11 mouse cellular contexts compared by ENCODE assay signal in the genomic region with DNA sequence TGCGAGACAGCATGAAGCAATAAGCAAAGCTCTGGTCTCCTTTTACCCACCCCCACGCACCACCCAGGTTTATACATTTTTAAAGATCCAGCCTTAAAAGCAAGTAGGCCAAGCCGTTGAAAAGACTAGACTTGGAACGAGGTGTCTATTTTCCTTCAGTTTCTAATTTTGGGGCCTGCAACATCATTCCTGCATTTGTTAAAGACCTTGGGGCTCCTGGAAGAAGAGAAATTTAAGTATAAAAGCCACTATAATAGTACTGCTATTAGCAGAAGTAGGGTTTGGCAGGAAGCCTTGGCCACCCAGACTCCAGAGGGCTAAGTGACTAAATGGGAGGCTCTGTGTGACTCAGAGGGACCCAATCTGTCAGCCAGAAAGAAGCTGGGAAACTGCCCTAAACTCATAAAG.
A peak's percentile ranks its signal among the peaks of the same experiment; 100 is the strongest.
DNase-seq lines count a peak whose midpoint lies in the region; ATAC-seq lines count a peak whose summit lies in the region.
"Had no signal": no experiment of that assay in that cellular context is flagged by ENCODE, and none has a peak within 500 bp of the region (broad histone marks: within the 10 kb centered on the region; RNA-seq: fewer than 3 reads in every experiment).

No protein-coding gene starts in this region.

- H3K27ac ChIP-seq in forebrain, embryonic 16.5 days (ENCODE audit: low read length), result no peak overlapping the region
- no peak overlapping the region for H3K27ac ChIP-seq in forebrain, embryonic 13.5 days

- intact Hi-C loops in left cerebral cortex, postnatal 10 days (cut with DNase I), result no loop called here

- no peaks in the 10 kb centered on the region for H3K27me3 ChIP-seq in forebrain, embryonic 16.5 days (replicated peaks; ENCODE audit: control insufficient read depth, insufficient read depth, low read length)
- H3K27me3 ChIP-seq in forebrain, embryonic 13.5 days, result no peaks in the 10 kb centered on the region

- H3K9me3 ChIP-seq in forebrain, embryonic 16.5 days (ENCODE audit: control insufficient read depth, low read length), result no peaks in the 10 kb centered on the region
- no peaks in the 10 kb centered on the region for H3K9me3 ChIP-seq in forebrain, embryonic 13.5 days (replicated peaks)

- no peaks in the 10 kb centered on the region for H3K36me3 ChIP-seq in forebrain, embryonic 16.5 days (ENCODE audit: control insufficient read depth, insufficient read depth)
- H3K36me3 ChIP-seq in forebrain, embryonic 13.5 days (ENCODE audit: poor library complexity, severe bottlenecking), result peaks cover 17% of the 10 kb centered on the region

- no peak overlapping the region for H3K9ac ChIP-seq in forebrain, embryonic 16.5 days (replicated peaks; ENCODE audit: low read depth, low read length)
- H3K9ac ChIP-seq in forebrain, embryonic 13.5 days, result no peak overlapping the region

- H3K4me2 ChIP-seq in forebrain, embryonic 16.5 days (ENCODE audit: low read length), result no peak overlapping the region
- no peak overlapping the region for H3K4me2 ChIP-seq in forebrain, embryonic 13.5 days

- 48% methylated on average over 4 of the region's 4 CpGs for WGBS in forebrain, embryonic 16.5 days
- WGBS in forebrain, embryonic 13.5 days, result 70% methylated on average over 4 of the region's 4 CpGs

- DNase-seq in NIH3T3 (ENCODE audit: low read depth), result peak; percentile 45
- peak; percentile 41 to 46 for DNase-seq in frontal cortex, postnatal 10 days (ENCODE audit: low spot score in 2 of 2)
- peak; percentile 65 to 69 for DNase-seq in left cerebral cortex, postnatal 10 days (ENCODE audit: extremely low spot score in 1 of 2, low spot score in 2 of 2)
- no peak for DNase-seq in gastrocnemius, adult 18-20 months (ENCODE audit: low spot score)
- DNase-seq in testis, postnatal 14 days (ENCODE audit: low spot score), result no peak
- DNase-seq: gastrocnemius, postnatal 14 days; kidney, adult 2 months had no signal

- H3K4me3 ChIP-seq in forebrain, embryonic 16.5 days (replicated peaks; ENCODE audit: low read length), result no peak overlapping the region
- H3K4me3 ChIP-seq in forebrain, embryonic 13.5 days, result no peak overlapping the region

- peaks cover 21% of the 10 kb centered on the region for H3K4me1 ChIP-seq in forebrain, embryonic 16.5 days (replicated peaks; ENCODE audit: control insufficient read depth, insufficient read depth, low read length)
- H3K4me1 ChIP-seq in forebrain, embryonic 13.5 days, result peaks cover 21% of the 10 kb centered on the region

- peak; percentile 54; the same call in 1 of the 2 replicates for ATAC-seq in forebrain, embryonic 16.5 days
- ATAC-seq in forebrain, embryonic 13.5 days, result no peak
- ATAC-seq in megakaryocyte-erythroid progenitor cell, adult 5-6 weeks (replicated peaks; ENCODE audit: low FRiP score, low TSS enrichment, poor library complexity, severe bottlenecking), result no peak
- ATAC-seq: lung, postnatal 0 days had no signal

Comparison
In these comparisons a context has a peak if more than half of its experiments do, and no peak if none do; other contexts are left out.
1. DNase-seq: peak in NIH3T3 (single experiment), frontal cortex, postnatal 10 days (2 of 2) and left cerebral cortex, postnatal 10 days (2 of 2); none in gastrocnemius, adult 18-20 months (single experiment) and testis, postnatal 14 days (single experiment).